Mouse (Mus musculus) limb, embryonic 15.5 days (tissue): ENCODE results near the gene Vmn1r4. TPM values are rescaled to one million over a fixed set of nuclear protein-coding genes. Genes with fewer than 3 reads are reported as not detected.
A peak's percentile ranks its signal among the peaks of the same experiment; 100 is the strongest.

Experiments
- ATAC-seq: fragments of 200-750 bp; cut with Nextera tagmentation; 2 replicates; pipeline ENCODE4 v1.8.0; 2017; ENCODE audit warnings: low read depth, moderate TSS enrichment; ENCODE audit not compliant: insufficient number of reproducible peaks, low FRiP score, low TSS enrichment
- H3K27ac ChIP-seq: fragments of 300-500 bp; sonication (generic); 2 replicates; pipeline ENCODE4 v1.5.1; 2015; ENCODE audit warnings: moderate library complexity, mild to moderate bottlenecking, inconsistent platforms
- H3K27me3 ChIP-seq: fragments of 300-500 bp; sonication (generic); 2 replicates; pipeline ENCODE4 v1.6.1; 2015; ENCODE audit warnings: inconsistent platforms
- H3K36me3 ChIP-seq: fragments of 300-500 bp; sonication (generic); 2 replicates; pipeline ENCODE4 v1.6.1; 2015; ENCODE audit warnings: inconsistent platforms
- H3K4me1 ChIP-seq: fragments of 300-500 bp; sonication (generic); 2 replicates; pipeline ENCODE4 v1.6.1; 2015; ENCODE audit warnings: inconsistent platforms
- H3K4me2 ChIP-seq: fragments of 300-500 bp; sonication (generic); 2 replicates; pipeline ENCODE4 v1.6.1; 2015; ENCODE audit warnings: mild to moderate bottlenecking, inconsistent platforms
- H3K4me3 ChIP-seq: fragments of 300-500 bp; sonication (generic); 2 replicates; pipeline ENCODE4 v1.5.1; 2015; ENCODE audit warnings: mild to moderate bottlenecking, inconsistent platforms
- H3K9ac ChIP-seq: fragments of 300-500 bp; sonication (generic); 2 replicates; pipeline ENCODE4 v1.6.1; 2015; ENCODE audit warnings: inconsistent platforms
- H3K9me3 ChIP-seq: fragments of 300-500 bp; sonication (generic); 2 replicates; pipeline ENCODE4 v1.6.1; 2016; ENCODE audit warnings: inconsistent platforms
- WGBS: fragments of 180-500 bp; shearing (Covaris S2); methylation state at CpG from one replicate; pipeline ENCODE4 v1.1.7; 2015; 5-methylcytosine and 5-hydroxymethylcytosine counted together
- polyA plus RNA-seq: library from polyadenylated mRNA; unstranded; fragments of >200 nt; fragmentation: Nextera tagmentation; extraction: Ambion mirVana; gene quantifications from 2 replicates; pipeline ENCODE4 v1.2.1, GENCODE M21; 2015

Vmn1r4 gene
- 0.22 and 0.28 TPM in 2 replicates for polyA plus RNA-seq

DNA sequence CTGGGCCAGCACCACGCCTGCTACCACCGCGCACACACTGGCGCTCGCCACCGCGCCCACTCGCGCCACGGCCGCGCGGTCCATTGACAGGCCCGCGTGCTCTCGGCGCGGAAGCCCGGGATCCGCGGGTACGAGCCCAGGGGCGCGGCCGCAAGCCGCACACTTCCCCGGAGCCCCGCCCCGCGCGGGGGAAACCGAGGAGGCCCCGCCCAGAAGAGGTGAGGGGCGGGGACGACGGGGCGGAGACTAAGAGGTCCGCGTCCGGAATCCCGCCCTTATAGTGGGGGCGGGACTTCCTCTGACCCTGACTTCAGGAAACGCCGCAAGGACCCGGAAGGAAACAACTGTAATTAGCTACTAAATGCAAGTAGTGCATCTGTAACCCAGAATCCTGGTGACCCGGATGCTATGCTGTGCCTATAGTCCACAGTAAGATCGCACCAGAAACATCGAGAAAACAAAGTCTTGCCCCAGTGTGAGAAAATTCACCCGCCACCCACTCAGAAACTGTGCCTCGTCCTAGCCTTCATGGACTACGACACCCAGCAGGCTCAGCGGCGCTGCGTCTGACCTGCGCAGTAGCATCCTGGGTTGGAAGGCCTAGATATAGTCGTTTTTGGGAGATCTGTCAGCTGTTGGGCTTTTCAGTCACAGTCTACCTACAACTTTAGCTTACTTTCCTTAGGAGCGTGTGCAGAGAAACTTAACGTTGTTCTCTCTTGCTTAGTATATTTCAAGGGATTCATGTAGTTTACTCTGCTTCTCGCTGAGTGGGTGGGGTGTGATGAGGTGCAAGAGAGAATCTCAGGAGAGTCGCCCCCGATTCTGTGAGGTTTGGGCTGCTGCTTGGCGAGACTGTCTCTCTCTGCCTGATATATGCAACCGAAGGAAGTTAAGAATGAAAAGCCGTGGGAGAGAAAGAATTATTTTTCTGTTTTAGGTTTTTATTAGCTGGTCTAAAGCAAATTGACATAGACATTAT, at the start of gene Vmn1r4, which contains the start of gene Nt5c3:
Gene Vmn1r4, plus strand, starts transcription at position 290 of the 982 bp plus-strand sequence.
Gene Nt5c3, minus strand, starts transcription at position 207 of the 982 bp plus-strand sequence.
- Histone ChIP-seq H3K4me1 (0 out of 2 replicates have a peak, but pooled peaks cover 4% of the 10 kb centered on the region), H3K27me3 (no peaks in the 10 kb centered on the region), H3K36me3 (no peaks in the 10 kb centered on the region), H3K4me3 (peak within 1 kb of the TSS; percentile 72), H3K9ac (peak within 1 kb of the TSS; percentile 71), H3K4me2 (peak within 1 kb of the TSS; percentile 60), H3K27ac (peak within 1 kb of the TSS; percentile 95), H3K9me3 (no peaks in the 10 kb centered on the region)
- 3% methylated on average over 64 of the region's 64 CpGs for WGBS
- ATAC-seq: peak; percentile 98

GRCm38 (mm10) chr6:56876870-56877269, 46.9 kb upstream of the Vmn1r4 start:
- Histone ChIP-seq H3K9me3 (no peaks in the 10 kb centered on the region), H3K27me3 (no peaks in the 10 kb centered on the region), H3K4me3 (no peak overlapping the region), H3K36me3 (peaks cover 67% of the 10 kb centered on the region), H3K4me2 (no peak overlapping the region), H3K9ac (no peak overlapping the region), H3K4me1 (no peaks in the 10 kb centered on the region), H3K27ac (no peak overlapping the region)
- 81% methylated on average over 4 of the region's 4 CpGs for WGBS
- no peak for ATAC-seq

DNA sequence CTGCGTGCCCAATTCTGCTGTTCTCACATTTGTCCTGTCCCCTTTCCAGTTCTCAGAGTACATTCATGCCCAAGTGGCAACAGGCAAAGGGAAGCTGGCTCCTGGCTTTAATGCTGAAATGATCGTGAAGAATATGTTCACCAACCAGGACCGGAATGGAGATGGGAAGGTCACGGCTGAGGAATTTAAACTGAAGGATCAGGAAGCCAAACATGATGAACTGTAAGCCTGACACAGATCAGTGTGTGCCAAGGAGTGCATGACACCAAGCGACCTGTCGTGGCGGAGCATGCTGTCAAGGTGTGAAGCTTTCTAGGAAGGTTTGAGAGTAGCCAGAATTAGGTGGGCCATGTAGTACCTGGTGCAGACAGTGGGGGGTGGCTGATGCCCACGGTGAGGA, 45.8 kb upstream of the Vmn1r4 start:
- Histone ChIP-seq H3K9ac (no peak overlapping the region), H3K36me3 (peaks cover 77% of the 10 kb centered on the region), H3K27ac (no peak overlapping the region), H3K27me3 (no peaks in the 10 kb centered on the region), H3K4me3 (no peak overlapping the region), H3K4me2 (no peak overlapping the region), H3K4me1 (no peaks in the 10 kb centered on the region), H3K9me3 (no peaks in the 10 kb centered on the region)
- 92% methylated on average over 8 of the region's 8 CpGs for WGBS
- ATAC-seq: no peak

DNA sequence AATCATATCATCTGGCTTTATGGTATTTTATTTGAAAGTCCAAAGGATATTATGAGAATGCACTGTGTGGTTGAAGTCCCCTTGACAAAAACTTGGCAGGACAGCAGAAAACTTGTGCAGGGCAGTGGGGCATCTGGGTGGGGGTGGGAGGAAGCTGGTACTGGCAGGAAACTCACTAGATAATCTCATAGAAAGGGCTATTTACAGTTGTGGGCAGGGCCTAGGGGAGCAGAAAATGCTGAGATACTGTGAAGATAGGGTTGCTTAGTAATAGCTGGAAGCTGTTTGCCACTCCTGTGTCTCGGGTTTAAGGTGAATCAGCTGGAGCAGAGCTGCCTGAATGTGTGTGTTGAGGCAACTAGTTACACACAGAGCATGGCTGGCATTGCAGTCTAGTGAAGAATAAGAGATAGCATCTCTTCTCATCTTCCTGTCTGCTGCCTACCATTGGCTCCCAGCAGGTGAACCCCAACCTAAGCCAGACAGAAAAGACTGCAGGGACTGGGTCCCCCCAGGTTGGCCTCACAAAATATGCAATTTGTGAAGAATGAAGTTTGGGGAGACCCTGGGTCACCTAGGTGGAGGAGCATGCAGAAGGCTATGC, 44.4 kb upstream of the Vmn1r4 start:
- Histone ChIP-seq H3K4me3 (no peak overlapping the region), H3K27me3 (no peaks in the 10 kb centered on the region), H3K9me3 (no peaks in the 10 kb centered on the region), H3K4me1 (no peaks in the 10 kb centered on the region), H3K9ac (no peak overlapping the region), H3K27ac (no peak overlapping the region), H3K36me3 (peaks cover 77% of the 10 kb centered on the region), H3K4me2 (no peak overlapping the region)
- WGBS: 58% methylated on average over 1 of the region's 1 CpGs
- ATAC-seq: no peak

GRCm38 (mm10) chr6:56888561-56888960, 35.3 kb upstream of the Vmn1r4 start:
- WGBS: 82% methylated on average over 6 of the region's 6 CpGs
- no peak overlapping the region for H3K27ac ChIP-seq
- H3K9ac ChIP-seq: no peak overlapping the region
- no peak overlapping the region for H3K4me3 ChIP-seq
- H3K4me1 ChIP-seq: no peaks in the 10 kb centered on the region
- no peaks in the 10 kb centered on the region for H3K9me3 ChIP-seq
- ATAC-seq: no peak
- no peak overlapping the region for H3K4me2 ChIP-seq
- H3K27me3 ChIP-seq: no peaks in the 10 kb centered on the region
- H3K36me3 ChIP-seq: peaks cover 35% of the 10 kb centered on the region

DNA sequence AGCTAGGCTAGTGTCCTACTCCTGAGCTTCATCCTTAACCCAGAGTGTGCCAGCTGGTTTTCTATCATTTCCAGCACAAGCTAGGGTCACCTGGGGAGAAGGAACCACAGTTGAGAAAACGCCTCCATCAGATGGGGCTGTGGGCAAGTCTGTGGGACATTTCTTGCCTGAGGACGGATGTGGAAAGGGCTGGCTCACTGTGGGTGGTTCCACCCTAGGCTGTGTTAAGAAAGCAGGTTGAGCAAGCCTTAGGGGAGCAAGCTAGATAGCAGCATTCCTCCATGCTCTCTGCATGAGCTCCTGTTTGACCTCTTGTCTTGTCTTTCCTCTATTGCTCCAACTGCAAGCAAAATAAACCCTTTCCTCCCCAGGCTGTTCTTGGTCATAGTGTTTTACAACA, 33.1 kb upstream of the Vmn1r4 start:
- H3K9me3 ChIP-seq: no peaks in the 10 kb centered on the region
- ATAC-seq: no peak
- H3K4me3 ChIP-seq: no peak overlapping the region
- no peak overlapping the region for H3K27ac ChIP-seq
- 79% methylated on average over 2 of the region's 2 CpGs for WGBS
- no peaks in the 10 kb centered on the region for H3K27me3 ChIP-seq
- no peak overlapping the region for H3K4me2 ChIP-seq
- H3K9ac ChIP-seq: no peak overlapping the region
- H3K4me1 ChIP-seq: no peaks in the 10 kb centered on the region
- peaks cover 29% of the 10 kb centered on the region for H3K36me3 ChIP-seq

- Histone ChIP-seq H3K4me2 (no peak overlapping the region), H3K27me3 (no peaks in the 10 kb centered on the region), H3K36me3 (no peaks in the 10 kb centered on the region), H3K4me3 (no peak overlapping the region), H3K4me1 (peaks cover 14% of the 10 kb centered on the region), H3K27ac (no peak overlapping the region), H3K9me3 (no peaks in the 10 kb centered on the region), H3K9ac (no peak overlapping the region)
- no peak for ATAC-seq
- 86% methylated on average over 3 of the region's 3 CpGs for WGBS
Measured at GRCm38 (mm10) chr6:56899601-56900000, 24.2 kb upstream of the Vmn1r4 start.

DNA sequence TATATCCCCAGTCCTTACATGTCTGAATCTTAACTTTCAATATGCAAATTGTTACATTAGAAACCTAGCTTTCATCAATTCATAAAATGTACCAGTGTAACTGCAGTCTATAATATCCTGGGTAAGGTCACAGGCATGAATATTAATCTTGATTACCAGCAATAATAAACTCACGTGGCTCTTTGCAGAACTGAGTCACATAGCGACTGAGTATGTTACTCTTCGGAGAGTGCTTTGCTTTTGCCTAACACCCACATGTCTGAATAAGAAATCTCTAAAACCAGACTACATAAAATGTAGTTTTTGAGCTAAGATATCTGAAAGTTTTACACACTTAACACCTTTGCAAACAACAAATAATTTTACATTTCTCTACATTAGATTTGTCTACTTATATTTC, 22.5 kb upstream of the Vmn1r4 start:
- 61% methylated on average over 3 of the region's 3 CpGs for WGBS
- Histone ChIP-seq H3K4me3 (no peak overlapping the region), H3K9ac (no peak overlapping the region), H3K27ac (no peak overlapping the region), H3K36me3 (no peaks in the 10 kb centered on the region), H3K4me1 (peaks cover 16% of the 10 kb centered on the region), H3K27me3 (no peaks in the 10 kb centered on the region), H3K9me3 (no peaks in the 10 kb centered on the region), H3K4me2 (no peak overlapping the region)
- ATAC-seq: no peak

- H3K27ac ChIP-seq: 0 out of 2 replicates have a peak overlapping the region, but pooled peaks have one; percentile 8
- peak overlapping the region; percentile 17; the same call in 1 of the 2 replicates for H3K4me2 ChIP-seq
- ATAC-seq: peak; percentile 44; the same call in 1 of the 2 replicates
- H3K4me1 ChIP-seq: peaks cover 16% of the 10 kb centered on the region
- WGBS: 43% methylated on average over 12 of the region's 12 CpGs
- H3K27me3 ChIP-seq: no peaks in the 10 kb centered on the region
- no peaks in the 10 kb centered on the region for H3K36me3 ChIP-seq
- H3K9me3 ChIP-seq: no peaks in the 10 kb centered on the region
- H3K4me3 ChIP-seq: no peak overlapping the region
- no peak overlapping the region for H3K9ac ChIP-seq
Measured at GRCm38 (mm10) chr6:56901824-56902386, 21.9 kb upstream of the Vmn1r4 start.

- no peak overlapping the region for H3K4me3 ChIP-seq
- 80% methylated on average over 7 of the region's 7 CpGs for WGBS
- no peak overlapping the region for H3K9ac ChIP-seq
- ATAC-seq: no peak
- no peak overlapping the region for H3K4me2 ChIP-seq
- no peak overlapping the region for H3K27ac ChIP-seq
- H3K9me3 ChIP-seq: no peaks in the 10 kb centered on the region
- H3K4me1 ChIP-seq: peaks cover 16% of the 10 kb centered on the region
- H3K36me3 ChIP-seq: no peaks in the 10 kb centered on the region
- H3K27me3 ChIP-seq: no peaks in the 10 kb centered on the region
Measured at GRCm38 (mm10) chr6:56902606-56903520, 21.0 kb upstream of the Vmn1r4 start.

GRCm38 (mm10) chr6:56903831-56904230, 20.0 kb upstream of the Vmn1r4 start:
- WGBS: 37% methylated on average over 6 of the region's 6 CpGs
- Histone ChIP-seq H3K27ac (no peak overlapping the region), H3K27me3 (no peaks in the 10 kb centered on the region), H3K4me1 (peaks cover 16% of the 10 kb centered on the region), H3K36me3 (no peaks in the 10 kb centered on the region), H3K4me3 (no peak overlapping the region), H3K9me3 (no peaks in the 10 kb centered on the region), H3K9ac (no peak overlapping the region), H3K4me2 (no peak overlapping the region)
- ATAC-seq: no peak
